Mouse (Mus musculus) midbrain, embryonic 12.5 days (tissue): ENCODE measurements at regions not wholly inside any gene's neighbourhood (a gene's known extent, or its start where the extent isn't known, plus 50 kb on each side); places are given as distances from the start of the nearest gene placed in this dataset.

ENCODE experiments used
- ATAC-seq: fragments of 200-750 bp; cut with Nextera tagmentation; 2 replicates; pipeline ENCODE4 v1.8.0; 2017; ENCODE audit warnings: low read depth, moderate TSS enrichment, moderate library complexity; ENCODE audit not compliant: low FRiP score
- H3K27ac ChIP-seq: fragments of 300-500 bp; sonication (generic); replicated peaks from 2 replicates; pipeline ENCODE4 v1.5.1; 2016; ENCODE audit warnings: mild to moderate bottlenecking
- H3K27me3 ChIP-seq: fragments of 300-500 bp; sonication (generic); 2 replicates; pipeline ENCODE4 v1.6.1; 2016; ENCODE audit warnings: mild to moderate bottlenecking
- H3K36me3 ChIP-seq: fragments of 300-500 bp; sonication (generic); 2 replicates; pipeline ENCODE4 v1.6.1; 2016
- H3K4me1 ChIP-seq: fragments of 300-500 bp; sonication (generic); 2 replicates; pipeline ENCODE4 v1.6.1; 2016
- H3K4me2 ChIP-seq: fragments of 300-500 bp; sonication (generic); replicated peaks from 2 replicates; pipeline ENCODE4 v1.6.1; 2016; ENCODE audit warnings: mild to moderate bottlenecking, moderate library complexity
- H3K4me3 ChIP-seq: fragments of 300-500 bp; sonication (generic); 2 replicates; pipeline ENCODE4 v1.5.1; 2016; ENCODE audit warnings: mild to moderate bottlenecking
- H3K9ac ChIP-seq: fragments of 300-500 bp; sonication (generic); replicated peaks from 2 replicates; pipeline ENCODE4 v1.6.1; 2016; ENCODE audit warnings: mild to moderate bottlenecking, moderate library complexity
- H3K9me3 ChIP-seq: fragments of 300-500 bp; sonication (generic); 2 replicates; pipeline ENCODE4 v1.6.1; 2016; ENCODE audit warnings: mild to moderate bottlenecking
- WGBS: fragments of 180-500 bp; shearing (Covaris S2); methylation state at CpG from one replicate; pipeline ENCODE4 v1.1.7; 2016; 5-methylcytosine and 5-hydroxymethylcytosine counted together

GRCm38 (mm10) chr15:44064855-44065254 is 3930.7 kb downstream of the 9330182O14Rik start:
- Histone ChIP-seq H3K9ac (no peak overlapping the region), H3K4me3 (no peak overlapping the region), H3K27me3 (no peaks in the 10 kb centered on the region), H3K4me2 (no peak overlapping the region), H3K9me3 (no peaks in the 10 kb centered on the region), H3K27ac (no peak overlapping the region), H3K4me1 (no peaks in the 10 kb centered on the region), H3K36me3 (no peaks in the 10 kb centered on the region)
- WGBS = 91% methylated on average over 2 of the region's 2 CpGs
- ATAC-seq = no peak

GRCm38 (mm10) chr15:44083680-44084079 is 3949.5 kb downstream of the 9330182O14Rik start:
- Histone ChIP-seq H3K27ac (no peak overlapping the region), H3K4me3 (no peak overlapping the region), H3K4me1 (no peaks in the 10 kb centered on the region), H3K27me3 (no peaks in the 10 kb centered on the region), H3K36me3 (no peaks in the 10 kb centered on the region), H3K9ac (no peak overlapping the region), H3K9me3 (no peaks in the 10 kb centered on the region), H3K4me2 (no peak overlapping the region)
- WGBS = 93% methylated on average over 1 of the region's 1 CpGs
- ATAC-seq = no peak

- Histone ChIP-seq H3K4me1 (no peaks in the 10 kb centered on the region), H3K36me3 (no peaks in the 10 kb centered on the region), H3K4me3 (no peak overlapping the region), H3K9ac (no peak overlapping the region), H3K27ac (no peak overlapping the region), H3K27me3 (no peaks in the 10 kb centered on the region), H3K4me2 (no peak overlapping the region), H3K9me3 (no peaks in the 10 kb centered on the region)
- WGBS = 95% methylated on average over 2 of the region's 2 CpGs
- no peak for ATAC-seq
Observed at GRCm38 (mm10) chr15:44112328-44112944, 3978.3 kb downstream of the 9330182O14Rik start.

- no peaks in the 10 kb centered on the region for H3K4me1 ChIP-seq
- H3K4me2 ChIP-seq = no peak overlapping the region
- H3K36me3 ChIP-seq = no peaks in the 10 kb centered on the region
- no peaks in the 10 kb centered on the region for H3K9me3 ChIP-seq
- no peak overlapping the region for H3K9ac ChIP-seq
- no peak overlapping the region for H3K27ac ChIP-seq
- H3K4me3 ChIP-seq = no peak overlapping the region
- H3K27me3 ChIP-seq = no peaks in the 10 kb centered on the region
- 83% methylated on average over 1 of the region's 1 CpGs for WGBS
- no peak for ATAC-seq
Observed at GRCm38 (mm10) chr15:44134213-44134612, 4000.0 kb downstream of the 9330182O14Rik start.
